Mouse (Mus musculus) embryonic fibroblast, embryonic 13.5 days (primary cell): ENCODE data around the gene Sec23b.

Experiments
- CTCF ChIP-seq: IDR thresholded peaks from 2 replicates; pipeline ENCODE4 v1.5.1; 2011; ENCODE audit warnings: mild to moderate bottlenecking, control low read depth, low read length, moderate library complexity, borderline replicate concordance; ENCODE audit not compliant: insufficient read depth
- POLR2A ChIP-seq: IDR thresholded peaks from 2 replicates; pipeline ENCODE4 v1.6.1; 2011; ENCODE audit warnings: low read depth, mild to moderate bottlenecking, control low read depth, low read length, moderate library complexity

GRCm38 (mm10) chr2:144545481-144545880 lies 10.5 kb upstream of the Sec23b start:
- TF ChIP-seq CTCF: no peak
- TF ChIP-seq POLR2A: no peak
